Mouse (Mus musculus) CH12.LX (cell line): ENCODE data around the gene S100a7a.

Experiments
- CHD1 ChIP-seq: IDR thresholded peaks from 2 replicates; pipeline ENCODE4 v1.6.1; 2012; ENCODE audit warnings: low read depth, low read length, improper control_type of control experiment, inconsistent platforms
- CTCF ChIP-seq, 2 experiments: IDR thresholded peaks in 1 of 2; conservative IDR thresholded peaks in 1 of 2; 2 replicates each; pipeline ENCODE4 v1.5.1; 2011 to 2012; ENCODE audit warnings: low read depth in 2 of 2, low read length in 2 of 2, improper control_type of control experiment in 1 of 2, inconsistent platforms in 1 of 2, mild to moderate bottlenecking in 1 of 2, moderate library complexity in 1 of 2
- POLR2A ChIP-seq: IDR thresholded peaks from 2 replicates; pipeline ENCODE4 v1.6.1; 2011; ENCODE audit warnings: low read depth, mild to moderate bottlenecking, improper control_type of control experiment, low read length

- TF ChIP-seq CTCF (conservative IDR thresholded peaks at IDR 0.05 in 1 of 2, IDR thresholded peaks at IDR 0.05 in 1 of 2; ENCODE audit: low read depth in 2 of 2, low read length in 2 of 2) (no peak), CHD1 (no peak), POLR2A (no peak)
Observed at GRCm38 (mm10) chr3:90611494-90611893, 42.3 kb upstream of the S100a7a start.
